Mouse (Mus musculus) cerebellum, adult 2 months (tissue): ENCODE measurements around the gene Zfp617.

Experiments
- CTCF ChIP-seq: fragments of 200-500 bp; IDR thresholded peaks from 2 replicates; pipeline ENCODE4 v1.5.1; 2011; ENCODE audit warnings: low read depth, mild to moderate bottlenecking, control low read depth, low read length, moderate library complexity, borderline replicate concordance; ENCODE audit not compliant: insufficient read depth
- POLR2A ChIP-seq: fragments of 200-500 bp; IDR thresholded peaks from 2 replicates; pipeline ENCODE4 v1.6.1; 2011; ENCODE audit warnings: low read length, control low read depth, borderline replicate concordance; ENCODE audit not compliant: insufficient read depth

- TF ChIP-seq POLR2A (no peak), CTCF (no peak)
Measured at GRCm38 (mm10) chr8:71961796-71962195, 53.4 kb downstream of the Zfp617 start.
